Mouse (Mus musculus) liver, embryonic 16.5 days (tissue): ENCODE measurements around the gene Lrch4. TPM values are rescaled to one million over a fixed set of nuclear protein-coding genes. Genes with fewer than 3 reads are reported as not detected.

Experiments
- ATAC-seq: fragments of 200-750 bp; cut with Nextera tagmentation; 2 replicates; pipeline ENCODE4 v1.8.0; 2017; ENCODE audit warnings: low read depth, mild to moderate bottlenecking, moderate number of reproducible peaks, moderate library complexity
- H3K27ac ChIP-seq: fragments of 300-500 bp; sonication (generic); 2 replicates; pipeline ENCODE4 v1.5.1; 2014; ENCODE audit warnings: mild to moderate bottlenecking, low read length
- H3K27me3 ChIP-seq: fragments of 300-500 bp; sonication (generic); 2 replicates; pipeline ENCODE4 v1.6.1; 2014; ENCODE audit warnings: low read depth, low read length, mixed read lengths; ENCODE audit not compliant: control insufficient read depth, insufficient read depth
- H3K36me3 ChIP-seq: fragments of 300-500 bp; sonication (generic); 2 replicates; pipeline ENCODE4 v1.6.1; 2014; ENCODE audit warnings: mild to moderate bottlenecking; ENCODE audit not compliant: control insufficient read depth, insufficient read depth
- H3K4me1 ChIP-seq: fragments of 300-500 bp; sonication (generic); 2 replicates; pipeline ENCODE4 v1.6.1; 2014; ENCODE audit warnings: low read depth, low read length, mixed read lengths; ENCODE audit not compliant: control insufficient read depth
- H3K4me2 ChIP-seq: fragments of 300-500 bp; sonication (generic); 2 replicates; pipeline ENCODE4 v1.6.1; 2014; ENCODE audit warnings: low read depth, low read length, mixed read lengths
- H3K4me3 ChIP-seq: fragments of 300-500 bp; sonication (generic); 2 replicates; pipeline ENCODE4 v1.5.1; 2014; ENCODE audit warnings: low read depth, mild to moderate bottlenecking, low read length
- H3K9ac ChIP-seq: fragments of 300-500 bp; sonication (generic); 2 replicates; pipeline ENCODE4 v1.6.1; 2014; ENCODE audit warnings: low read depth, low read length
- H3K9me3 ChIP-seq: fragments of 300-500 bp; sonication (generic); replicated peaks from 2 replicates; pipeline ENCODE4 v1.6.1; 2016; ENCODE audit warnings: low read length; ENCODE audit not compliant: control insufficient read depth
- WGBS: fragments of 180-500 bp; shearing (Covaris S2); extraction: QIAGEN DNeasy Blood & Tissue Kit; methylation state at CpG from one replicate; pipeline ENCODE4 v1.1.7; 2014; ENCODE audit not compliant: insufficient replicate concordance; 5-methylcytosine and 5-hydroxymethylcytosine counted together
- polyA plus RNA-seq: library from polyadenylated mRNA; unstranded; fragments of >200 nt; fragmentation: Nextera tagmentation; extraction: Ambion mirVana; gene quantifications from 2 replicates; pipeline ENCODE4 v1.2.1, GENCODE M21; 2015

Lrch4 gene
- polyA plus RNA-seq, 1 experiment from 2014 or later = 25.1 TPM

DNA sequence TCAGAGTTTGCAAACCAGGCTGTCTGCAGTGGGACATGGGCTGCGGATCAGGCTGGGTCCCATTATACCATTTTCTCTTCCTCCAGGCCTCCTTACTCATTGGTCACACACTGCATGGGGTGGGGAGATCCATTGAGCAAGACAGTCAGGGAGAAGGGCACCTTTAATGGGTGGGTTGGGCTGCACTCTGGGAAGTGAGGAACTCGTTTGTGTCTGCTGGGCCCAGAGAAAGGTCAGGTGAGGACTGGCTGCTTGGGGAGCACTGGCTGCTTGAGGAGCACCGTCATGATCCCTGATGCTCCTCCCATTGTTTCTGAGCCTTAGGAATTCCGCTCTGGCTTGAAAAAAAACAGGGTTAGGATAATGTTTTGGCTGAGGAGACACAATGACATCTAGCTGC is 14.0 kb downstream of the Lrch4 start:
- H3K27me3 ChIP-seq = peaks cover 19% of the 10 kb centered on the region
- no peak overlapping the region for H3K4me3 ChIP-seq
- H3K4me2 ChIP-seq = no peak overlapping the region
- WGBS = 64% methylated on average over 4 of the region's 4 CpGs
- ATAC-seq = no peak
- no peaks in the 10 kb centered on the region for H3K9me3 ChIP-seq
- peaks cover 15% of the 10 kb centered on the region for H3K4me1 ChIP-seq
- H3K36me3 ChIP-seq = peaks cover 19% of the 10 kb centered on the region
- no peak overlapping the region for H3K27ac ChIP-seq
- H3K9ac ChIP-seq = no peak overlapping the region

DNA sequence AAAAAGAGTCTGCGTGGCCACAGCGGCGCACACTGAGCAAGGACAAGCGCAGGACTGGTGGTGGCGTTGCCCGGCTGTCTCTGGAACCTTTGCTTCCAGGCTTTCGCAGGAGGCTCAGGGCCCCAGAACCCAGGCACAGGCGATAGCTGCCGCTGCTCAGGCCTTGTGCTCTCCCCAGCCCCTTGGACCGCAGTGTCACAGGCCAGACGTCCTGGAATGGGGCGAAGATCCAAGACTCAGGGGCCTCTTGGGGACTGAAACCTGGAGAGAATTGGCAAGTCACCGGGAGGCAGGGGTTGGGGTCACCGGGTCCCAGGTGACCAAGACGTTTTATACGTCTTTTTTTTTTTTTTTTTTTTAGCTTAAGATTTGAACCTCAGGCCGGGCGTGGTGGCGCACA is 15.6 kb downstream of the Lrch4 start:
- no peak overlapping the region for H3K4me3 ChIP-seq
- WGBS = 58% methylated on average over 19 of the region's 19 CpGs
- H3K4me2 ChIP-seq = no peak overlapping the region
- peaks cover 25% of the 10 kb centered on the region for H3K4me1 ChIP-seq
- no peak for ATAC-seq
- no peak overlapping the region for H3K9ac ChIP-seq
- no peaks in the 10 kb centered on the region for H3K9me3 ChIP-seq
- H3K27ac ChIP-seq = no peak overlapping the region
- H3K36me3 ChIP-seq = peaks cover 8% of the 10 kb centered on the region
- H3K27me3 ChIP-seq = peaks cover 19% of the 10 kb centered on the region

DNA sequence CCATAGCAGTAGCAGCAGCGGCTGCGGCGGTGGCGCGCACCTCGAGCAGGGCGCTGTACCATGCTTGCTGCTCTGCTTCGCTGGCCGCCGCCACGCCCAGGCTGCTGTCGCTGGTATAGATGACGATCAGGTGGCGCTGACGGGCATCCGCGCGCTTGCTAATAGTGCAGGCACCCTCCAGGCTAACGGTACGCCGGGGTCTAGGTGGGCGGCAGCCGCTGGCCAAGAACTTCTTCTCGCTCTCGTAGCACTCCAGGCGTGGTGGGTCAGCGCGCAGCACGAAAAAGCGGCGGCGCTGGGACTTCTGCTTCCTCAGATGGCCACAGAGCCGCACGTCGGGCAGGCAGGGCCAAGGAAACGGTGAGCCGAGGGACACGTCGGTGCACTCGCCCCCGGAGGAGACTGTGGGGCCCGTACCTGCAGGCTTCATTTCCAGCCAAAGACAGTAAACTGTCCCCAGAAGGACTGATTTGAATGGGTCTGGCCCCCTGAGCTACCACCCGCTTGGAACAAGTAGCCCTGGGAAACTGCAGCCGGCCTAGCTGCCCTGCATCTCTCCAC is 16.2 kb downstream of the Lrch4 start:
- ATAC-seq = 0 out of 2 replicates have a peak, but pooled peaks have one; percentile 20
- peaks cover 30% of the 10 kb centered on the region for H3K4me1 ChIP-seq
- WGBS = 3% methylated on average over 44 of the region's 44 CpGs

DNA sequence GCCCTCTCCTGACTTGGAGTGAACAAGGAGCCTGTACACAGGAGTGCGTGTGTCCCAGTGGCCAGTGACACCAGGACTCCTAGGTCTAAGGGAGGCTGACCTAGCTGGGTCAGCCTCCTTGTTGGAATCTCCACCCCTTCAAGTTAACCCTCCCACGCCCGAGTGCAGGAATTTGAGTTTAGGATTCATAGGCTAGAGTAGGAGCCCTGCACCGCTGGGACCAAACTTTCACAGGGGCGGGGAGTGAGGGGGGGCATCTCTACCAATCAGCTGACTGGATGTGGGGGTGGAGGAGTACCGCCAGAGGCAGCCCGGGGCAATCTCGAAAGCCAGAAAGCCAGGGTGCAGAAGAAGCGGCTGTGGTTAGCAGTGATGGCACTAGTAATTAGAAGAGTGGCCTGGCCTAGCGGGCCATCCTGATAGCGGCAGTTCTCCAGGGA is 16.8 kb downstream of the Lrch4 start, which contains the start of gene Irs3:
Irs3 (minus strand) TSS at position 63 of the 440 bp plus-strand sequence.
- H3K9me3 ChIP-seq = no peaks in the 10 kb centered on the region
- peak within 1 kb of the TSS; percentile 39; the same call in 1 of the 2 replicates for H3K9ac ChIP-seq
- peak; percentile 27; the same call in 1 of the 2 replicates for ATAC-seq
- WGBS = 22% methylated on average over 11 of the region's 11 CpGs
- H3K4me1 ChIP-seq = peaks cover 29% of the 10 kb centered on the region
- peaks cover 4% of the 10 kb centered on the region; the same call in 1 of the 2 replicates for H3K36me3 ChIP-seq
- peak within 1 kb of the TSS; percentile 66 for H3K4me2 ChIP-seq
- peaks cover 19% of the 10 kb centered on the region for H3K27me3 ChIP-seq
- no peak within 1 kb of the TSS for H3K27ac ChIP-seq
- peak within 1 kb of the TSS; percentile 48 for H3K4me3 ChIP-seq

More for the DNA sequence above, 16.2 kb downstream of the Lrch4 start:
- Histone ChIP-seq H3K9ac (peak overlapping the region; percentile 39; the same call in 1 of the 2 replicates), H3K27me3 (peaks cover 19% of the 10 kb centered on the region), H3K36me3 (peaks cover 4% of the 10 kb centered on the region; the same call in 1 of the 2 replicates), H3K4me3 (peak overlapping the region; percentile 48), H3K9me3 (no peaks in the 10 kb centered on the region), H3K4me2 (peak overlapping the region; percentile 66), H3K27ac (no peak overlapping the region)

DNA sequence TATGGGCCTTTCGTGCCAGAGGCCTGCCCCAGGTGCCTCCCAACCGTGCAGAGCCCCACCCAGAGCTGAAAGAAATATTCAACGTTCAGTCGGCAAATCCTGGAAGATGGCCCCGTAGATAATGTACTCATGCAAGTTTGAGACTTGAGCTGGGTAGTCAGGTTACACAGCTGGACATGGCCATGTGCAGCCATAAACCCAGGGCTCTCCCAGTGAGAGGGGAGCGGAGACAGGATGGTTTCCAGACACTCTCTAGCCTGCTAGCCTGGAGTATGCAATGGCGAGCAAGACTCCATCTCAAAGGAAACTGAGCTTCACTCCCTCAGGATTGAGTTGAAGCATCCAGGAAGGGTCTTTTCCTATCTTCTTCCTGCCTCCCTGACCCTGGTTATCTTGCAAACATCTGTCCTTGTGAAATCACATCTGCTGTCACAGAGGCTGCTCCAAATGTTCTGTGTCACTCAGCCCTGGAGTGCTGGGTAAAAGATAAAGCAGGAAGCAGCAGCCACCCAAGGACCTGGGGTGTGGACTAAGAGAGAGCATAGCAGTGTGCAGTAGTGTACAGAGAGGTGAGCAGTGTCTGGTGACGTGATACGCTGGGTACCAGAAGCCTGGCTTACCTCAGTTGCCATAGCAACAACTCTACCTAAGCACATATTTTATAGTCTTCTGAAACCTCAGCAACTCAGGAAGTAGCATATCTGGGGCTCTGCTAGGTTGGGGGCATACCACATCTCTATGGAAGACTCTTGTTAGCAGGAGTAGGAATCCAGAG is 19.1 kb downstream of the Lrch4 start:
- Histone ChIP-seq H3K27ac (no peak overlapping the region), H3K36me3 (peaks cover 17% of the 10 kb centered on the region), H3K4me3 (no peak overlapping the region), H3K4me2 (no peak overlapping the region), H3K9ac (no peak overlapping the region), H3K4me1 (peaks cover 35% of the 10 kb centered on the region), H3K9me3 (no peaks in the 10 kb centered on the region), H3K27me3 (peaks cover 19% of the 10 kb centered on the region)
- 48% methylated on average over 9 of the region's 9 CpGs for WGBS
- ATAC-seq = peak; percentile 42; the same call in 1 of the 2 replicates

DNA sequence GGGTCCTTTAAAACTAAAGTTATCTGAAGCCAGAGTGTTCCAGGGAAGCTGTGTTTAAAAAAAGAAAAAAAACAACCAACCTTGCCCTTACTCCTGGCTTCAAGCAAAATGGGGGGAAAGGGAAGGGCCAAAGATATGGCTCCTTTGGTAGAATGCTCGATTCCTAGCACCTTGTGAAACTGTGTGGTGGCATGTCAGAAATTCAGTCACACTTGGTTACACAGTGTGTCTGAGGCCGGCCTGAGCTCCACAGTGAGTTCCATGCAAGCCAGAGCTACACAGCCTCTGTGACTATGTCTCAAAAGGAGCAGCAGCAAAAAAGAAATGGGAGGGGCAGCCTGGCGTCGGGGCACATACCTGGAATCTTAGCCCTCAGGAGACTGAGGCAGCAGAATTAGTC is 20.3 kb downstream of the Lrch4 start:
- ATAC-seq = no peak
- H3K36me3 ChIP-seq = peaks cover 27% of the 10 kb centered on the region
- H3K27ac ChIP-seq = no peak overlapping the region
- peaks cover 35% of the 10 kb centered on the region for H3K4me1 ChIP-seq
- WGBS = 53% methylated on average over 4 of the region's 4 CpGs
- peaks cover 17% of the 10 kb centered on the region for H3K27me3 ChIP-seq
- no peak overlapping the region for H3K9ac ChIP-seq
- H3K4me3 ChIP-seq = no peak overlapping the region
- no peak overlapping the region for H3K4me2 ChIP-seq
- H3K9me3 ChIP-seq = no peaks in the 10 kb centered on the region

DNA sequence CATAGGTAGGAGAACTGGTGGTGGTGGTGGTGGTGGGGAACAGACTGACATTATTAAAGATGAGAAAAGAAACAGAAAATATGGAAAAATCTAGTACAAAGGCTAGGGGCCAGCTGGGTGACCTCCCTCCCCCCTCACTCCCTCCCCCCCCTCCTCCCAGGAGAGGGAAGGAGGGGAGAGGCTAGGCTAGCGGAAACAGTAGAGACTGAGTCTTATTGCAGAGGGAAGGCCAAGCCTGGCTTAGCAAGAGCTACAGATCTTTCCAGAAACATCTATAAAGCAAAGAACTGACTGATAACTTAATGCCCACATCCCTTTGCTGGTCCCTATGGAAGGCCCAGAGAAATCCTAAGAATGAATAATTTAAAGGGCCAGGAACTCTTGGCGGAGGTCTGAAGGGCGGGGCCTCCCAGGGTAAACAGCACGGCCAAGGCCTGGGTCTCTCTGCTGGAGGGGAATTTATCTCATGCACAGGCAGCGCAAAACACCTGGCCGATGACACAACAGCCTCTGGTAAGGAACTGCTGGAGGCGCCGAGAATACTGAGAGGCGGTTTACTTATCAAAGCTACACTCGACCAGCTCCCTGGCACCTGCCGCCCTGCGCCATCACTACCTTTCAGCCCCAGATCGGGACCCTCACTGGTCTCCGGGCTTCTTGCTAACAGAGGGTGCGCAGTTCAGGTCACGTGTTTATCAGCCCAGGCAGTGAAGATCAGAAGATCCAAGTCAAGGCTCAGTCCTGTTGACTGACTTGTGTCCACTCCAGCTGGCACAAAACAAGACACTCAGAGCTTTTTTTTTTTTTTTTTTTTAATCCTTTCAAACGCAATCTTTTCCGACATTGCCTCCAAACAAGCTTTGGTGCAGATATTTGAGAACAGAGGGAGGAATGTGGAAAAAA is 21.0 kb downstream of the Lrch4 start:
- Histone ChIP-seq H3K27me3 (peaks cover 12% of the 10 kb centered on the region), H3K4me1 (peaks cover 34% of the 10 kb centered on the region), H3K4me3 (no peak overlapping the region), H3K36me3 (peaks cover 33% of the 10 kb centered on the region), H3K9me3 (no peaks in the 10 kb centered on the region), H3K27ac (no peak overlapping the region), H3K9ac (no peak overlapping the region), H3K4me2 (no peak overlapping the region; the same call in 1 of the 2 replicates)
- ATAC-seq = 0 out of 2 replicates have a peak, but pooled peaks have one; percentile 5
- WGBS = 23% methylated on average over 18 of the region's 18 CpGs

DNA sequence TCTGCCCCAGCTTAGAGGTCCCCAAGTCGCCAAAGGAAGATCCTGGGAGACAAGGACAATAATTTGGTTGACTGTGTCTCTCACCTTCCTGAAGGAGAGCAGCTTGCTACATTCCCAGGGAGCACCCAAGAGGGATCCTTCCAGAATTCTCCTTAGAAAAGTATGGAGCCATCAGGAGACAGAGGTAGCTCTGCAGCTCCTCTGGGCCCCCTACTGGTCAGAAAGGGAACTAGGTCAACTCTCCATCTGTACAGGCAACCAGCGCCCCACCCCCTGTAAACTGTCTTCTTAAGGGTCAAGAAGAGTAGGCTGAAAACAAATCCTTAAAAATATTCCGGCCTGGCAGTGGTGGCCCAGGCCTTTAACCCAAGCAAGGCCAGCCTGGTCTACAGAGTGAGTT is 23.6 kb downstream of the Lrch4 start:
- Histone ChIP-seq H3K4me2 (no peak overlapping the region), H3K4me1 (peaks cover 23% of the 10 kb centered on the region), H3K9me3 (no peaks in the 10 kb centered on the region), H3K27me3 (no peaks in the 10 kb centered on the region), H3K4me3 (no peak overlapping the region), H3K36me3 (peaks cover 44% of the 10 kb centered on the region), H3K27ac (no peak overlapping the region), H3K9ac (no peak overlapping the region)
- no peak for ATAC-seq
- 33% methylated on average over 3 of the region's 3 CpGs for WGBS
